Mouse (Mus musculus): ENCODE results near the gene Muc4.

DNA sequence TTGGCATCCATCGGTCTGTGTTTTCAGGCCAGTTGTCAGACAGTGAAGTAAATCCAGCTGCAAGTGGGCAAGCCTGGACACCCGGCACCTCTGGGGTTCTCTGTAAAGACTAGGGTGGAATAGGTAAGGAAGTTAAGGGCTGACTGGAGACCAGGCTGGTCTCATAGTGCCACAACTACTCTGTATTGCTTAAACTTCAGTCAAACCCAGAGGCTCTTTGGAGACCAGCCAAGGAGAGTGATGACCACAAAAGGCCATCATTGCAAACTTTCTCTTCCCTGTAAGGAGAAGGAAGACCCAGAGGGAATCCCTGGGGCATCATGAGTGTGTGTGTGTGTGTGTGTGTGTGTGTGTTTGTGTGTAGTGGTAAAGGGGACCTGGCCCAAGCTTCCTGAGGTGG is 11.4 kb upstream of the Muc4 start:
- no peak for TF ChIP-seq USF1 (IDR thresholded peaks at IDR 0.05; ENCODE audit: low read depth)
- TF ChIP-seq TCF12 (IDR thresholded peaks at IDR 0.05; ENCODE audit: insufficient read depth, poor library complexity, severe bottlenecking) = no peak
- TF ChIP-seq TCF3 (IDR thresholded peaks at IDR 0.05; ENCODE audit: insufficient read length, low read depth) = no peak
- TF ChIP-seq MYOD1 (IDR thresholded peaks at IDR 0.05; ENCODE audit: control insufficient read depth in 1 of 3, insufficient read length in 2 of 3, low read depth in 2 of 3) = no peak
- no peak for TF ChIP-seq POLR2A (IDR thresholded peaks at IDR 0.05; ENCODE audit: insufficient read length, low read depth)

Data from myocyte (in vitro differentiated cells).